Mouse (Mus musculus) G1E (cell line): ENCODE results near the gene Rps27l.

Experiments used
- CTCF ChIP-seq: IDR thresholded peaks from 2 replicates; pipeline ENCODE4 v1.5.1; 2012; ENCODE audit warnings: low read depth, low read length, inconsistent platforms, mixed read lengths
- GATA1 ChIP-seq: IDR thresholded peaks from 2 replicates; pipeline ENCODE4 v1.6.1; 2012; ENCODE audit warnings: borderline replicate concordance, low read length, inconsistent platforms, mixed read lengths
- GATA2 ChIP-seq: IDR thresholded peaks from 2 replicates; pipeline ENCODE4 v1.6.1; 2012; ENCODE audit warnings: low read depth, low read length, inconsistent platforms, borderline replicate concordance
- POLR2AphosphoS5 ChIP-seq: IDR thresholded peaks from 2 replicates; pipeline ENCODE4 v1.6.1; 2012; ENCODE audit warnings: low read depth, low read length, inconsistent platforms; ENCODE audit not compliant: insufficient replicate concordance
- TAL1 ChIP-seq: conservative IDR thresholded peaks from 2 replicates; pipeline ENCODE4 v1.6.1; 2012; ENCODE audit warnings: low read depth, low read length, inconsistent platforms, mixed read lengths

- TF ChIP-seq CTCF (no peak), GATA2 (no peak), POLR2AphosphoS5 (no peak), GATA1 (no peak), TAL1 (no peak)
Observed at GRCm38 (mm10) chr9:66961478-66961877, 15.6 kb downstream of the Rps27l start.
